Mouse (Mus musculus): ENCODE results near the gene Dok1. TPM values are rescaled to one million over a fixed set of nuclear protein-coding genes. Genes with fewer than 3 reads are reported as not detected.

Gene Dok1
- total RNA-seq, 2 experiments from 2014 or later: 3.2 to 3.3 TPM

GRCm38 (mm10) chr6:83004872-83005271 lies 28.4 kb downstream of the Dok1 start:
- H3K4me3 ChIP-seq: no peak overlapping the region
- no peak overlapping the region for H3K27ac ChIP-seq
- 0 out of 2 replicates have a peak, but pooled peaks have one; percentile 6 for TF ChIP-seq CTCF (conservative IDR thresholded peaks at IDR 0.05)
- no peak for DNase-seq (ENCODE audit: low spot score in 2 of 2)

GRCm38 (mm10) chr6:83004309-83004708 lies 29.0 kb downstream of the Dok1 start:
- no peak overlapping the region for H3K27ac ChIP-seq
- TF ChIP-seq CTCF (conservative IDR thresholded peaks at IDR 0.05): no peak
- no peak overlapping the region for H3K4me3 ChIP-seq
- DNase-seq (ENCODE audit: low spot score in 2 of 2): no peak

GRCm38 (mm10) chr6:83003850-83004249 lies 29.4 kb downstream of the Dok1 start:
- Histone ChIP-seq H3K4me3 (no peak overlapping the region), H3K27ac (no peak overlapping the region)
- DNase-seq (ENCODE audit: low spot score in 2 of 2): no peak
- TF ChIP-seq CTCF (conservative IDR thresholded peaks at IDR 0.05): no peak

GRCm38 (mm10) chr6:83003082-83003481 lies 30.2 kb downstream of the Dok1 start:
- TF ChIP-seq CTCF (conservative IDR thresholded peaks at IDR 0.05): no peak
- H3K4me3 ChIP-seq: no peak overlapping the region
- DNase-seq (ENCODE audit: low spot score in 2 of 2): no peak
- no peak overlapping the region for H3K27ac ChIP-seq

- Histone ChIP-seq H3K4me3 (no peak overlapping the region), H3K27ac (no peak overlapping the region)
- no peak for DNase-seq (ENCODE audit: low spot score in 2 of 2)
- TF ChIP-seq CTCF (conservative IDR thresholded peaks at IDR 0.05): no peak
Observed at GRCm38 (mm10) chr6:82999986-83000385, 33.3 kb downstream of the Dok1 start.

GRCm38 (mm10) chr6:82998326-82998725 lies 34.9 kb downstream of the Dok1 start:
- H3K4me3 ChIP-seq: no peak overlapping the region
- DNase-seq (ENCODE audit: low spot score in 2 of 2): no peak
- peak; percentile 51 for TF ChIP-seq CTCF (conservative IDR thresholded peaks at IDR 0.05)
- no peak overlapping the region; the same call in 1 of the 2 replicates for H3K27ac ChIP-seq

- DNase-seq (ENCODE audit: low spot score in 2 of 2): peak in 1 of 2 experiments; percentile 8
- H3K4me3 ChIP-seq: no peak overlapping the region; the same call in 1 of the 2 replicates
- H3K27ac ChIP-seq: peak overlapping the region; percentile 84
- no peak for TF ChIP-seq CTCF (conservative IDR thresholded peaks at IDR 0.05)
Observed at GRCm38 (mm10) chr6:82997511-82998102, 35.7 kb downstream of the Dok1 start.

- TF ChIP-seq CTCF (conservative IDR thresholded peaks at IDR 0.05): peak; percentile 98
- Histone ChIP-seq H3K4me3 (peak overlapping the region; percentile 47), H3K27ac (peak overlapping the region; percentile 84)
- peak; percentile 92 to 95 for DNase-seq (ENCODE audit: low spot score in 2 of 2)
Observed at GRCm38 (mm10) chr6:82996740-82997315, 36.4 kb downstream of the Dok1 start.

GRCm38 (mm10) chr6:82994372-82994771 lies 38.9 kb downstream of the Dok1 start:
- Histone ChIP-seq H3K27ac (no peak overlapping the region), H3K4me3 (no peak overlapping the region)
- no peak for TF ChIP-seq CTCF (conservative IDR thresholded peaks at IDR 0.05)
- DNase-seq (ENCODE audit: low spot score in 2 of 2): no peak

GRCm38 (mm10) chr6:82993696-82994095 lies 39.6 kb downstream of the Dok1 start:
- Histone ChIP-seq H3K4me3 (no peak overlapping the region), H3K27ac (no peak overlapping the region)
- no peak for TF ChIP-seq CTCF (conservative IDR thresholded peaks at IDR 0.05)
- DNase-seq (ENCODE audit: low spot score in 2 of 2): no peak

GRCm38 (mm10) chr6:82987411-82987971 lies 45.8 kb downstream of the Dok1 start:
- no peak for TF ChIP-seq CTCF (conservative IDR thresholded peaks at IDR 0.05)

More at GRCm38 (mm10) chr6:82987411-82987971, 45.8 kb downstream of the Dok1 start:
- no peak overlapping the region for H3K27ac ChIP-seq
- no peak overlapping the region for H3K4me3 ChIP-seq
- no peak for DNase-seq (ENCODE audit: low spot score in 2 of 2)

Small RNA genes lying within 50 kb of the gene (microRNA-seq; reads per million reads assigned to microRNA genes)
- gene Mir7040: 0.18 to 0.96 reads per million in 2 experiments

Other genes starting within 250 kb of the Dok1 start
- 10 to 100 TPM; 41.0 to 44.0 TPM for gene Sema4f, start 93.7 kb downstream of the Dok1 start, total RNA-seq (2021)
- gene M1ap, start 86.6 kb downstream of the Dok1 start, total RNA-seq (2021): not detected
- 1 to 10 TPM; 2.4 to 3.5 TPM for gene Loxl3, start 702 bp upstream of the Dok1 start, total RNA-seq (2021)
- gene Aup1, start 21.1 kb upstream of the Dok1 start, total RNA-seq (2021): 100 to 1,000 TPM; 131 to 133 TPM
- 10 to 100 TPM; 52.9 to 54.5 TPM for gene Htra2, start 21.8 kb upstream of the Dok1 start, total RNA-seq (2021)
- under 1 TPM; 0.69 to 0.79 TPM for gene Dqx1, start 24.4 kb upstream of the Dok1 start, total RNA-seq (2021)
- gene Tlx2, start 36.8 kb upstream of the Dok1 start, total RNA-seq (2021): not detected
- gene Pcgf1, start 44.4 kb upstream of the Dok1 start, total RNA-seq (2021): 10 to 100 TPM; 36.3 to 37.5 TPM
- under 1 TPM in 1 of 2 experiments, not detected in 1; 0.86 TPM for gene Lbx2, start 52.9 kb upstream of the Dok1 start, total RNA-seq (2021)
- 1 to 10 TPM; 7.7 to 9.1 TPM for gene Ccdc142, start 68.1 kb upstream of the Dok1 start, total RNA-seq (2021)
- 1 to 10 TPM; 8.5 to 9.5 TPM for gene Gm42688, start 68.1 kb upstream of the Dok1 start, total RNA-seq (2021)
- gene Mrpl53, start 75.6 kb upstream of the Dok1 start, total RNA-seq (2021): 10 to 100 TPM; 64.9 to 67.4 TPM
- 10 to 100 TPM; 24.0 to 26.4 TPM for gene Mogs, start 82.0 kb upstream of the Dok1 start, total RNA-seq (2021)
- 10 to 100 TPM; 55.9 to 56.1 TPM for gene Wbp1, start 88.1 kb upstream of the Dok1 start, total RNA-seq (2021)
- gene Ino80b, start 92.0 kb upstream of the Dok1 start, total RNA-seq (2021): 10 to 100 TPM; 22.3 to 25.4 TPM
- gene Rtkn, start 102.0 kb upstream of the Dok1 start, total RNA-seq (2021): 10 to 100 TPM; 80.0 to 84.0 TPM
- 10 to 100 TPM; 25.0 to 32.0 TPM for gene Wdr54, start 122.9 kb upstream of the Dok1 start, total RNA-seq (2021)
- 10 to 100 TPM; 21.8 to 21.9 TPM for gene 1700003E16Rik, start 122.9 kb upstream of the Dok1 start, total RNA-seq (2021)
- gene Dctn1, start 132.4 kb upstream of the Dok1 start, total RNA-seq (2021): 100 to 1,000 TPM; 400 to 422 TPM
- under 1 TPM; 0.44 to 0.98 TPM for gene Slc4a5, start 186.4 kb upstream of the Dok1 start, total RNA-seq (2021)